Mouse (Mus musculus) ES-E14 (cell line): ENCODE data around the gene 6030445D17Rik.

Experiments used
- CHD2 ChIP-seq: IDR thresholded peaks from 2 replicates; pipeline ENCODE4 v1.6.1; 2014; ENCODE audit warnings: mild to moderate bottlenecking, low read depth, low read length, inconsistent platforms
- HCFC1 ChIP-seq: IDR thresholded peaks from 2 replicates; pipeline ENCODE4 v1.6.1; 2012; ENCODE audit warnings: low read length, inconsistent platforms, borderline replicate concordance; ENCODE audit not compliant: insufficient read depth
- ZC3H11A ChIP-seq: IDR thresholded peaks from 2 replicates; pipeline ENCODE4 v1.6.1; 2012; ENCODE audit warnings: low read depth, mild to moderate bottlenecking, inconsistent platforms, low read length, borderline replicate concordance

DNA sequence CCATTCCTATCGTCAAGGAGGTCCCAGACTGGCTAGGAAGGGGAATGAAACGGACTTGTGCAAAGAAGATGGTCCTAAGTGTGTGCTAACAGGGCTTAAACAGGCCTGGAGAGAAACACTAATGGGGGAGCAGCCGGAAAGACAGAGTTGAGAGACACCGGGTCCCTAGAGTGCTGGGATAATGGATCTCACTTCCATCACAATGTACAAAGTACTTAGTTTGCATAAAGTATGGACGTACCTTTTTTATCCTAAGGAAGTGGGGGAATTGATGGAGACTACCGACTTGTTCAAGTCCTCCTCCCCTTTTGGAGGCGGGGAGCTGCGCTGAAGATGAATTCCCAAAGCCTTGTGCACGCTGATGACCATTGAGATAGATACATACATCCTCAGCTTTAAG lies 1.4 kb downstream of the 6030445D17Rik start:
- TF ChIP-seq ZC3H11A, result no peak
- TF ChIP-seq HCFC1, result no peak
- no peak for TF ChIP-seq CHD2
